Mouse (Mus musculus) C2C12 (cell line): ENCODE results near the gene Rnase10.
"Not testable (repeated sequence)": the region's sequence is repeated elsewhere in the genome, so short reads cannot be mapped to it uniquely, and the experiment has no call there.

Source experiments
- CEBPB ChIP-seq: IDR thresholded peaks from one replicate; pipeline ENCODE4 v1.6.1; 2011; ENCODE audit warnings: low read depth, mild to moderate bottlenecking, control low read depth, moderate library complexity
- CTCF ChIP-seq: IDR thresholded peaks from one replicate; pipeline ENCODE4 v1.5.1; 2011; ENCODE audit not compliant: control insufficient read depth, insufficient read depth, insufficient read length
- MYOG ChIP-seq: IDR thresholded peaks from one replicate; pipeline ENCODE4 v1.6.1; 2011; ENCODE audit not compliant: control insufficient read depth, insufficient read length; ENCODE audit errors: extremely low read depth
- USF1 ChIP-seq: IDR thresholded peaks from one replicate; pipeline ENCODE4 v1.6.1; 2011; ENCODE audit warnings: low read depth, mild to moderate bottlenecking, control low read depth, moderate library complexity

- TF ChIP-seq CTCF, MYOG, USF1, CEBPB: not testable (repeated sequence)
Measured at GRCm38 (mm10) chr14:51014724-51015123, 7.2 kb downstream of the Rnase10 start.
